Mouse (Mus musculus) olfactory bulb, adult 2 months (tissue): Measurements from ENCODE around the gene Phf10.
"Not testable (repeated sequence)": the region's sequence is repeated elsewhere in the genome, so short reads cannot be mapped to it uniquely, and the experiment has no call there.

ENCODE experiments used
- CTCF ChIP-seq: fragments of 200-500 bp; IDR thresholded peaks from 2 replicates; pipeline ENCODE4 v1.5.1; 2012; ENCODE audit warnings: low read depth, mild to moderate bottlenecking, low read length, moderate library complexity; ENCODE audit not compliant: insufficient read depth
- POLR2A ChIP-seq: fragments of 200-500 bp; IDR thresholded peaks from 2 replicates; pipeline ENCODE4 v1.6.1; 2012; ENCODE audit warnings: mild to moderate bottlenecking, low read depth, low read length, moderate library complexity; ENCODE audit not compliant: insufficient read depth

DNA sequence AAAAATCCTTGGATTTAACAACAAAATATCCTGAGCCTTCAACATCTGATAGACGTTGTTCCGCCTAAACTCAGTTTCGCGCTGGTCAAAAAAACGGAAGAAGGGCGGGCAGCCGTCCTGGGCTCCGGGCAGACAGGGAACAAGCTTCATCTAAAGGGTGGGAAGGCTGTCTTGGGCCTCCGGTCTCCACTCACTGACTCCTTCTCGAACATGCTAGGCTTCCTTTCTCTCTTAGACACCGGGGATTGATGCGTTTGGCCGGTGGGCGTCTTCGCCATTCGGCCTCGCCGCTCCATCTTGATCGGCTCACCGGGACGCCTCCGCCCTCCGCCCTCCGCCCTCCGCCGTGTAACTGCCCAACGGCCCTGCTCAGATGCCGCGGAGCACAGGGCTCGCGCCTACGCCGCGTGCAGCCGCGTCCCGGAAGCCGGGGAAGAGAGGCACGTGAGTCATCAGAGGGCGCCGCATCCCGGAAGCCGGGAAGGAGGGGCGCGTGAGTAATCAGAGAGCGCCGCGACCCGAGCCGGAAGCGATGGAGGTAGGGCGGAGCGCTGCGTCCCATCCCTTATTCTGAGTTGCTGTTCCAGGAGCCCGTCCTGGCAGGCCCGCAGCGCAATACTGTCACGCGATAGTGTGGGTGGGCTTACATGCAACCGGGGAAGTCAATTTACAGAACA, 17.4 kb upstream of the Phf10 start, which contains the start of the genes 9030025P20Rik and Gm3417:
- not testable (repeated sequence) for TF ChIP-seq POLR2A, CTCF
